In genomic region chr8:70522592-70523403, GRCm38 (mm10) we compare ENCODE assay signal across 7 mouse cellular contexts. TPM values are rescaled to one million over a fixed set of nuclear protein-coding genes. Genes with fewer than 3 reads are reported as not detected.
DNase-seq lines count a peak whose midpoint lies in the region; ATAC-seq lines count a peak whose summit lies in the region.

No protein-coding gene starts in this region.

- intact Hi-C loops in gastrocnemius, postnatal 36 days (cut with DNase I), result no loop called here
- intact Hi-C loops in left cerebral cortex, postnatal 36 days (cut with DNase I), result no loop called here

- 0 out of 2 replicates have a peak, but pooled peaks cover 3% of the 10 kb centered on the region for H3K36me3 ChIP-seq in intestine, embryonic 16.5 days (ENCODE audit: control insufficient read depth, insufficient read depth, low read length)
- H3K36me3 ChIP-seq in midbrain, embryonic 11.5 days (ENCODE audit: control insufficient read depth, insufficient read depth, low read length), result no peaks in the 10 kb centered on the region

- peak overlapping the region; percentile 83 for H3K4me3 ChIP-seq in intestine, embryonic 16.5 days (ENCODE audit: low read length)
- peak overlapping the region; percentile 57 for H3K4me3 ChIP-seq in midbrain, embryonic 11.5 days (ENCODE audit: low read depth, low read length)

- H3K9ac ChIP-seq in intestine, embryonic 16.5 days (ENCODE audit: low read depth, low read length), result peak overlapping the region; percentile 84
- H3K9ac ChIP-seq in midbrain, embryonic 11.5 days (ENCODE audit: low read length), result peak overlapping the region; percentile 76

- peak; percentile 94 to 96 for DNase-seq in adrenal gland, adult 18-20 months (ENCODE audit: low spot score in 2 of 2)
- peak; percentile 98 for DNase-seq in embryo, embryonic 11 days
- DNase-seq in gastrocnemius, postnatal 36 days, result peak; percentile 90 to 92
- DNase-seq in left cerebral cortex, postnatal 36 days (ENCODE audit: low spot score in 2 of 2), result peak; percentile 95 to 97
- peak; percentile 99 for DNase-seq in midbrain, embryonic 11.5 days (ENCODE audit: low spot score, missing footprints)
- peak; percentile 97 for DNase-seq in skeletal muscle tissue, adult 2 months (ENCODE audit: low read depth, low spot score)

- 1% methylated on average over 49 of the region's 51 CpGs for WGBS in intestine, embryonic 16.5 days
- 1% methylated on average over 50 of the region's 51 CpGs for WGBS in midbrain, embryonic 11.5 days

- peak; percentile 83 for ATAC-seq in intestine, embryonic 16.5 days
- ATAC-seq in midbrain, embryonic 11.5 days (ENCODE audit: low FRiP score), result peak; percentile 81

- H3K27me3 ChIP-seq in intestine, embryonic 16.5 days (replicated peaks; ENCODE audit: control insufficient read depth, insufficient read depth, low read length), result no peaks in the 10 kb centered on the region
- no peaks in the 10 kb centered on the region for H3K27me3 ChIP-seq in midbrain, embryonic 11.5 days (ENCODE audit: control insufficient read depth, insufficient read depth, low read length)

- H3K4me2 ChIP-seq in intestine, embryonic 16.5 days (ENCODE audit: low read depth, low read length), result peak overlapping the region; percentile 68
- H3K4me2 ChIP-seq in midbrain, embryonic 11.5 days, result peak overlapping the region; percentile 68

- H3K27ac ChIP-seq in intestine, embryonic 16.5 days (ENCODE audit: low read length), result peak overlapping the region; percentile 93
- H3K27ac ChIP-seq in midbrain, embryonic 11.5 days (ENCODE audit: low read depth, low read length), result peak overlapping the region; percentile 45; the same call in 1 of the 2 replicates

- H3K9me3 ChIP-seq in intestine, embryonic 16.5 days (ENCODE audit: control insufficient read depth, low read length), result no peaks in the 10 kb centered on the region
- no peaks in the 10 kb centered on the region for H3K9me3 ChIP-seq in midbrain, embryonic 11.5 days (ENCODE audit: control insufficient read depth, low read length)

- H3K4me1 ChIP-seq in intestine, embryonic 16.5 days (ENCODE audit: control insufficient read depth, insufficient read depth, low read length), result peaks cover 5% of the 10 kb centered on the region
- peaks cover 13% of the 10 kb centered on the region for H3K4me1 ChIP-seq in midbrain, embryonic 11.5 days (ENCODE audit: control insufficient read depth, insufficient read depth, low read length)

RNA-seq across cellular contexts. Expression of gene Fkbp8, which starts 4.7 kb away (rescaled TPM):
- 100 to 1,000 TPM; 257 to 332 TPM for total RNA-seq in adrenal gland, adult 18-20 months (2021)
- 100 to 1,000 TPM in 1 of 2 experiments, 10 to 100 TPM in 1; 99.3 to 107 TPM for total RNA-seq in gastrocnemius, postnatal 36 days (2021)
- polyA plus RNA-seq in intestine, embryonic 16.5 days (2015; fragmentation: Nextera tagmentation; extraction: Ambion mirVana), result 320 and 328 TPM in 2 replicates
- total RNA-seq in left cerebral cortex, postnatal 36 days (2021), result 100 to 1,000 TPM; 403 to 432 TPM
- 203 and 215 TPM in 2 replicates for polyA plus RNA-seq in midbrain, embryonic 11.5 days (2014; fragmentation: Nextera tagmentation; extraction: Ambion mirVana)

RNA-seq across cellular contexts. Expression of gene Kxd1, which starts 5.0 kb away (rescaled TPM):
- 10 to 100 TPM; 68.1 to 76.3 TPM for total RNA-seq in adrenal gland, adult 18-20 months (2021)
- 10 to 100 TPM; 67.7 to 74.7 TPM for total RNA-seq in gastrocnemius, postnatal 36 days (2021)
- 65.3 and 67.3 TPM in 2 replicates for polyA plus RNA-seq in intestine, embryonic 16.5 days (2015; fragmentation: Nextera tagmentation; extraction: Ambion mirVana)
- 10 to 100 TPM; 45.0 to 49.7 TPM for total RNA-seq in left cerebral cortex, postnatal 36 days (2021)
- polyA plus RNA-seq in midbrain, embryonic 11.5 days (2014; fragmentation: Nextera tagmentation; extraction: Ambion mirVana), result 48.0 and 50.0 TPM in 2 replicates

RNA-seq across cellular contexts. Expression of gene Uba52, which starts 12.2 kb away (rescaled TPM):
- 1,000 to 10,000 TPM; 1,449 to 1,570 TPM for total RNA-seq in adrenal gland, adult 18-20 months (2021)
- 100 to 1,000 TPM; 787 to 802 TPM for total RNA-seq in gastrocnemius, postnatal 36 days (2021)
- 991 TPM in 2 replicates for polyA plus RNA-seq in intestine, embryonic 16.5 days (2015; fragmentation: Nextera tagmentation; extraction: Ambion mirVana)
- 100 to 1,000 TPM; 828 to 997 TPM for total RNA-seq in left cerebral cortex, postnatal 36 days (2021)
- polyA plus RNA-seq in midbrain, embryonic 11.5 days (2014; fragmentation: Nextera tagmentation; extraction: Ambion mirVana), result 774 and 852 TPM in 2 replicates

RNA-seq across cellular contexts. Expression of gene Rex1bd, which starts 16.2 kb away (rescaled TPM):
- total RNA-seq in adrenal gland, adult 18-20 months (2021), result 100 to 1,000 TPM; 155 to 174 TPM
- 100 to 1,000 TPM; 126 to 128 TPM for total RNA-seq in gastrocnemius, postnatal 36 days (2021)
- 130 and 137 TPM in 2 replicates for polyA plus RNA-seq in intestine, embryonic 16.5 days (2015; fragmentation: Nextera tagmentation; extraction: Ambion mirVana)
- total RNA-seq in left cerebral cortex, postnatal 36 days (2021), result 100 to 1,000 TPM; 106 to 108 TPM
- polyA plus RNA-seq in midbrain, embryonic 11.5 days (2014; fragmentation: Nextera tagmentation; extraction: Ambion mirVana), result 126 and 129 TPM in 2 replicates

RNA-seq across cellular contexts. Expression of gene Ell, which starts 16.5 kb away (rescaled TPM):
- 10 to 100 TPM; 23.1 to 26.6 TPM for total RNA-seq in adrenal gland, adult 18-20 months (2021)
- total RNA-seq in gastrocnemius, postnatal 36 days (2021), result 10 to 100 TPM in 1 of 2 experiments, 1 to 10 TPM in 1; 9.6 to 10.5 TPM
- 16.6 and 17.7 TPM in 2 replicates for polyA plus RNA-seq in intestine, embryonic 16.5 days (2015; fragmentation: Nextera tagmentation; extraction: Ambion mirVana)
- total RNA-seq in left cerebral cortex, postnatal 36 days (2021), result 10 to 100 TPM; 19.1 to 20.7 TPM
- polyA plus RNA-seq in midbrain, embryonic 11.5 days (2014; fragmentation: Nextera tagmentation; extraction: Ambion mirVana), result 13.0 TPM in 2 replicates

Comparison
In these comparisons a context has a peak if more than half of its experiments do, and no peak if none do; other contexts are left out.
1. Peak in every context shown above with its lines: DNase-seq, ATAC-seq, H3K4me3 ChIP-seq and H3K27ac ChIP-seq.